Mouse (Mus musculus): ENCODE measurements at regions not wholly inside any gene's neighbourhood (a gene's known extent, or its start where the extent isn't known, plus 50 kb on each side); places are given as distances from the start of the nearest gene placed in this dataset.
A peak's percentile ranks its signal among the peaks of the same experiment; 100 is the strongest.

DNA sequence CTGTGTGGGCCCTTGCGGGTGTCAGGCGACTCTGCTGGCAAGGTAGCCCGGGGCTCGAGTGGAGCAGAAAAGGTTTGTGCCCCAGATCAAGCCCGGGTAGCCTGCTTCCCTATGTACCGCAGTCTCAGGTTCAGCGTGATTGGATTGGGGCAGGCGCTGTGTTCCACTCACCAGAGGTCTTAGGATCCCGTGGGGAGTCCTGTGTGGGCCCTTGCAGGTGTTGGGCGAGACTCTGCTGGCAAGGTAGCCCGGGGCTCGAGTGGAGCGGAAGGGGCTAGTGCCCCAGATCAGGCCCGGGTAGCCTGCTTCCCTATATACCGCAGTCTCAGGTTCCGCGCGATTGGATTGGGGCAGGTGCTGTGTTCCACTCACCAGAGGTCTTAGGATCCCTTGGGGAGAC, 69.5 kb upstream of the C130026I21Rik start:
- peak in 1 of 2 experiments; percentile 13 for DNase-seq

All from spleen, adult 18-20 months (tissue).